Mouse (Mus musculus): Measurements from ENCODE around the gene Cish. TPM values are rescaled to one million over a fixed set of nuclear protein-coding genes. Genes with fewer than 3 reads are reported as not detected.

Gene Cish
- 2.5 and 7.0 TPM in 2 replicates for polyA plus RNA-seq (2011; ENCODE audit: insufficient read depth, insufficient read length, low replicate concordance, missing spikeins)

DNA sequence AAGGTAGTCTGAATTCAATTTTAAA lies at the start of gene Cish:
TSS of gene Cish (plus strand) at position 11 of the 25 bp plus-strand sequence.
- peak within 1 kb of the TSS; percentile 40 for H3K27ac ChIP-seq (ENCODE audit: control insufficient read depth, insufficient read depth, low read depth, low read length, poor library complexity)
- peaks cover 5% of the 10 kb centered on the region for H3K4me1 ChIP-seq (ENCODE audit: control insufficient read depth, insufficient read depth, low read length)
- H3K4me3 ChIP-seq (replicated peaks; ENCODE audit: control insufficient read depth, low read depth, low read length) = peak within 1 kb of the TSS; percentile 82

DNA sequence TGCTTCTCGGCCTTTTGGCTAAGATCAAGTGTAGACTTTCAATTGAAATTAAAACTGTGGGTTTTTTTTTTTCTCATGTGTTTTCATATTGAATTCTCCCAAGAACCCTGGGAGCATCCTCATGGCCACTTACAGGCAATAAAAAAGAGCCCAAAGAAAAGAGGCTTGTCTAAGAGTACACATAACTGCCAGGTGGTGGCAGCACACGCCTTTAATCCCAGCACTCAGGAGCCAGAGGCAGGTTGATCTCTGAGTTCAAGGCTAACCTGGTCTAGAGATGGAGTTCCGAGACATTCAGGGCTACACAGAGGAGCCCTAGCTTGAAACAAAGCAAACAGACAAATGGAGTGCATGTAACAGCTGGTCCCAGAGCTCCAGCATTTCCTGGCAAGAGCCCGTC lies 49.7 kb upstream of the Cish start:
- WGBS = 50% methylated on average over 4 of the region's 4 CpGs
- Histone ChIP-seq H3K4me3 (replicated peaks; ENCODE audit: control insufficient read depth, low read depth, low read length) (no peak overlapping the region), H3K27ac (ENCODE audit: control insufficient read depth, insufficient read depth, low read depth, low read length, poor library complexity) (no peak overlapping the region), H3K4me1 (ENCODE audit: control insufficient read depth, insufficient read depth, low read length) (no peaks in the 10 kb centered on the region)
- TF ChIP-seq POLR2A (IDR thresholded peaks at IDR 0.05; ENCODE audit: borderline replicate concordance, control insufficient read depth, low read depth, low read length) = no peak
- peak; percentile 69 for TF ChIP-seq CTCF (IDR thresholded peaks at IDR 0.05; ENCODE audit: control insufficient read depth, insufficient read depth, low read length)

More for the DNA sequence above, at the start of gene Cish:
- TF ChIP-seq CTCF (IDR thresholded peaks at IDR 0.05; ENCODE audit: control insufficient read depth, insufficient read depth, low read length) (no peak), POLR2A (IDR thresholded peaks at IDR 0.05; ENCODE audit: borderline replicate concordance, control insufficient read depth, low read depth, low read length) (no peak)

DNA sequence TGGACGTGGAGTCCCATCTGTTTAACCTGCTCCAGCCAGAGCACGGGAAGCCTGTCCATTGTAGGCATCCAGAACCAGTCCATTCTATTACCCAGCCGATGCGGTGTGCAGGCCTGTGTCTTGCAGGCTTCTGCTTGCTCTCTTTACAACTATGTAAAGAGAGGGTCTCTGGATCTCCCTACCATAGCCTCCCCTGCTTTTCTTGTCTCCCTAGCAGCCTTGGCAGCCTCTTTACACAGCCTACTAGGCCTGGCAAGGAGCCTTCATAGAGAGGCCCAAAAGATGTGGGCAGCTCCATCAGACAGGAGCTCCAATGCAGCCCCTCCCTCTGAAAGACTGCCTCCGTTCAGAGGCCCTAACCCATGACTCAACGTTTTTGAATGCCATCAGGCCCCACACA lies 46.7 kb upstream of the Cish start:
- H3K27ac ChIP-seq (ENCODE audit: control insufficient read depth, insufficient read depth, low read depth, low read length, poor library complexity) = no peak overlapping the region
- H3K4me3 ChIP-seq (replicated peaks; ENCODE audit: control insufficient read depth, low read depth, low read length) = no peak overlapping the region
- TF ChIP-seq CTCF (IDR thresholded peaks at IDR 0.05; ENCODE audit: control insufficient read depth, insufficient read depth, low read length) = no peak
- TF ChIP-seq POLR2A (IDR thresholded peaks at IDR 0.05; ENCODE audit: borderline replicate concordance, control insufficient read depth, low read depth, low read length) = no peak
- no peaks in the 10 kb centered on the region for H3K4me1 ChIP-seq (ENCODE audit: control insufficient read depth, insufficient read depth, low read length)
- WGBS = 58% methylated on average over 6 of the region's 6 CpGs

DNA sequence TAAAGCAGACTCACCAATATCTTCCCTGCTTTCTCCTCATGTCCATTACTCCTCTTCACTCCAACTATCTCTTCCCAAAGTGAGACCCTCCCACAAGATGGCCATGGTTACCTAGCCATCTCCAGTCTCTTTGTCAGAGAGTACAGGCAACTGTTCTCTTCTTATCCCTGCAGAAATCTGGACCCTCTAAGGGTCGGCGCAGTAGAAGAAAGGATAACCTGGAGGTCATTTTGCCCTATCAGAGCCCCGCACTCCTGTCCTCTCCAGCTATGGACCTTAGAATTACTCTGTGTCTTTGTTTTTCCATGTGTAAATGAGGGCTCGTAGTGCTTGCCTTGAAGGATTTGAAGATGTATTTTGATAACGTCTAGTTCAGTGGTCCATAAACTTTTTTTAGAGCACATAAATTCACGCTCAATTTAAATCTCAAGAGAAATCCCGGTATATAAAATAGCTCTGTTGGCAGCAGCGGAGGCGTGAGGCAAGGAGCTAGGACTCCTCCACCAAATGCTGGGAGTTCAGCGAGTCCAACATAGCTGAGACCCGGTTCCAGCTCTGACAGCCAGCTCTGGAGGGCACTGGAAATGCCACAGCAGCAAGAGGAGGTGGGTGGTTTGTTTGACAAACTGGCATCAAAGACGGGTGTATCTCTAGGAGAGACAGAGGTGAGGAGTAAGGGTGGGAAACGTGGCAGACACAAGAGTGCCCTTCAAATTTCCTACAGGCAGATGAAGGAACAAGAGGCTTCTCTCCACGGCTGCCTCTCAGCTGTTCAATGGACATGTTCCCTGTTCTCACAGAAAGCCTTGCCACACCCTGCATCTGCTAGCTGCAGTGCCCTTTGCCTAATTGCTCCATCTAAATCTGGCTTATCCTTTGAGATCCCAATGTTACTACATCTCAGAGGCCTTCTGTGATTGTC lies 45.1 kb upstream of the Cish start:
- Histone ChIP-seq H3K27ac (ENCODE audit: control insufficient read depth, insufficient read depth, low read depth, low read length, poor library complexity) (no peak overlapping the region), H3K4me1 (ENCODE audit: control insufficient read depth, insufficient read depth, low read length) (no peaks in the 10 kb centered on the region), H3K4me3 (replicated peaks; ENCODE audit: control insufficient read depth, low read depth, low read length) (no peak overlapping the region)
- no peak for TF ChIP-seq POLR2A (IDR thresholded peaks at IDR 0.05; ENCODE audit: borderline replicate concordance, control insufficient read depth, low read depth, low read length)
- TF ChIP-seq CTCF (IDR thresholded peaks at IDR 0.05; ENCODE audit: control insufficient read depth, insufficient read depth, low read length) = no peak
- WGBS = 75% methylated on average over 14 of the region's 14 CpGs

DNA sequence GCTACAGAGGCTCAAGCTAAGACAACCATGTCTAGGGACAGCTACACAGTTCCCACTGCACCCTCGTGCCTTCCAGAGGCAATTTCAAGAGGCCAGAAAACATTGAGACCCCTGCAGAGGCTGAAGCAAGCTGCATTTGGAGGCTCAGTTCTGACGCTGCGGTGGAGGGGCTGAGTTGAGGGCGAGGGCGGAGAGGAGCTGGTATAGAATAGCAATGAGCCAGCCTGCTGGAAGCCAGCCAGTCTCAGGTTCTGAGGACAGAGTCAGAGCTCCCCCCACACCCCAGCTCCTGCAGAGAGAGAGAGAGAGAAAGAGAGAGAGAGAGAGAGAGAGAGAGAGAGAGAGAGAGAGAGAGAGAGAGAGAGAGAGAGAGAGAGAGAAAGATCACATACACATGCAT lies 43.7 kb upstream of the Cish start:
- TF ChIP-seq CTCF (IDR thresholded peaks at IDR 0.05; ENCODE audit: control insufficient read depth, insufficient read depth, low read length) (no peak), POLR2A (IDR thresholded peaks at IDR 0.05; ENCODE audit: borderline replicate concordance, control insufficient read depth, low read depth, low read length) (no peak)
- H3K4me3 ChIP-seq (replicated peaks; ENCODE audit: control insufficient read depth, low read depth, low read length) = no peak overlapping the region
- H3K4me1 ChIP-seq (ENCODE audit: control insufficient read depth, insufficient read depth, low read length) = no peaks in the 10 kb centered on the region
- 54% methylated on average over 5 of the region's 5 CpGs for WGBS
- no peak overlapping the region for H3K27ac ChIP-seq (ENCODE audit: control insufficient read depth, insufficient read depth, low read depth, low read length, poor library complexity)

DNA sequence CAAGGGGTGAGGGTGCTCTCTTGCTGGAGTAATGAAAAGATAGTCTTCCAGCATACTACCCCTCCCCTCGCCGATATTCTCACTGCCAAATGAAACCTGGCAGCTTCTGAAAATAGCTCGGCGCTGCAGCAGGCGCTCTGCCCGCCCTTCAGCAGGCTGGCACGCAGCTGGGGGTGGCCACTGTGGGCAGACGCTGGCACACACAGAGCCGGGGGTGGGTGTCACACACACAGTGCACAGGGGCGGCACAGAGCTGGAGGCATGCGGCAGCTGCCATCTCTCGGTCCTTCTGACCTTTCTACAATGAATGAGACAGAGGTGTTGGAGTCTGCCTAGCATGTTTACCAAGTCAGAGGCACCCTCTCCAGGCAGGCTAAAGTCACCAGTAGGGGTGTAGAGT lies 41.4 kb upstream of the Cish start:
- WGBS = 72% methylated on average over 12 of the region's 12 CpGs
- Histone ChIP-seq H3K4me3 (replicated peaks; ENCODE audit: control insufficient read depth, low read depth, low read length) (no peak overlapping the region), H3K4me1 (ENCODE audit: control insufficient read depth, insufficient read depth, low read length) (no peaks in the 10 kb centered on the region), H3K27ac (ENCODE audit: control insufficient read depth, insufficient read depth, low read depth, low read length, poor library complexity) (no peak overlapping the region)
- TF ChIP-seq CTCF (IDR thresholded peaks at IDR 0.05; ENCODE audit: control insufficient read depth, insufficient read depth, low read length) (no peak), POLR2A (IDR thresholded peaks at IDR 0.05; ENCODE audit: borderline replicate concordance, control insufficient read depth, low read depth, low read length) (no peak)

DNA sequence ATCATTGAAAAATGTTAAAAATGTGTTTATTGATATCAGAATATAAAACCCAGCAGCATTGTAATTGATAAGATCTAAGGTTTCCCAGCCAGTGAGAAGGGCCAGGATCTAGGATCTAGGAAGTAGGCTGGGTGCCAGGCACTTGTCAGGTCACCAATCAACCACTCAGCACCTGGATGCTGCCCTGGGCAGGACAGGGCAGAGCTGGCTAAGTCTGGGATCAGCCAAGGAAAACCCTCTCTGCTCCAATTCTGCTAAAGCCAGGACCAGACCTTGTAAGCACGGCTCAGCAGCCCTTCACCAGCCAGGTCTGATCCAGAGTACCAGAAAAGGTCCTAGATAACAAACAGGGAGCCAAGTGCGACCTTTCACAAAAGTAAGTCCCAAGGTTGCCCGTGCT lies 40.9 kb upstream of the Cish start:
- no peak overlapping the region for H3K27ac ChIP-seq (ENCODE audit: control insufficient read depth, insufficient read depth, low read depth, low read length, poor library complexity)
- TF ChIP-seq POLR2A (IDR thresholded peaks at IDR 0.05; ENCODE audit: borderline replicate concordance, control insufficient read depth, low read depth, low read length) (no peak), CTCF (IDR thresholded peaks at IDR 0.05; ENCODE audit: control insufficient read depth, insufficient read depth, low read length) (no peak)
- no peak overlapping the region for H3K4me3 ChIP-seq (replicated peaks; ENCODE audit: control insufficient read depth, low read depth, low read length)
- H3K4me1 ChIP-seq (ENCODE audit: control insufficient read depth, insufficient read depth, low read length) = no peaks in the 10 kb centered on the region
- 90% methylated on average over 3 of the region's 3 CpGs for WGBS

DNA sequence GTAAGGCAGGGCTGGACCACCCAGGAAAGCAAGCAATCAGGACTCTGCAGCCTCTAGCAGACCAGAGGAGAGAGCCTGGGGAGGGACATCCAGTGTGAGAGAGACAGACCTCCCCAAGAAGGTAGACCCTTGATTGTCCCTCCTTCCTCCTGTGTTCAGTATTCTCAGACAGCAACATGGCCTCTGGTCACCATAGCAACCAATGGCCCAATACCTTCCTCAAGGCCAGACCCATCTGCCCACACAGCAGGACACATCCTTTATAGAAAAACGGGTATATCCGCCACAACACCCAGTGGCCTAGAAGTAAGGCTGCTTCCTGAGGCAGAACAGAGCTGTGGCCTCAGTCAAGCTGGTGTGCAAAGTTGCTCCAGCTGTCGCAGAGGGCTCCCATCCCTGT lies 40.2 kb upstream of the Cish start:
- Histone ChIP-seq H3K4me1 (ENCODE audit: control insufficient read depth, insufficient read depth, low read length) (peaks cover 2% of the 10 kb centered on the region; the same call in 1 of the 2 replicates), H3K4me3 (replicated peaks; ENCODE audit: control insufficient read depth, low read depth, low read length) (no peak overlapping the region), H3K27ac (ENCODE audit: control insufficient read depth, insufficient read depth, low read depth, low read length, poor library complexity) (no peak overlapping the region)
- 79% methylated on average over 3 of the region's 3 CpGs for WGBS
- no peak for TF ChIP-seq CTCF (IDR thresholded peaks at IDR 0.05; ENCODE audit: control insufficient read depth, insufficient read depth, low read length)
- no peak for TF ChIP-seq POLR2A (IDR thresholded peaks at IDR 0.05; ENCODE audit: borderline replicate concordance, control insufficient read depth, low read depth, low read length)

DNA sequence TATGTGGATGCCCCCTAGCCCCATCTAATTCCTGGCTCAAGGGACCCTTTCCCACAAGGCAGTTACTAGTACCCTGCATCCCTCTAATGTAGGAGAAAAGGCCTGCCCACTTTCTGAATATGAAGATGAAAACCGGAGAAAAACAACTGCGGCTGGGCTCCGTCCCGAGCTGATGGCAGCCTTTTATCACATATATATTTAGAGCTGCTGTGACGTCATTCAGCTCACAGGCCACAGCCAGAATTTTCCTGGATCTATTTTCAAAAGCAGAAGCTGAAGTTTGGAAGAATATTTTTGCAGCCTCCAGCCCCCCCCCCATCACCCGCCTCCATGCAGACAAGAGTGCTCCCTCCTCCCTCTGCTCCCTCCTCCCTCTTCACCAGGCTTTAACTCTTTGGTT lies 36.3 kb upstream of the Cish start:
- WGBS = 85% methylated on average over 6 of the region's 6 CpGs
- Histone ChIP-seq H3K27ac (ENCODE audit: control insufficient read depth, insufficient read depth, low read depth, low read length, poor library complexity) (no peak overlapping the region), H3K4me1 (ENCODE audit: control insufficient read depth, insufficient read depth, low read length) (peaks cover 2% of the 10 kb centered on the region)

More for the DNA sequence above, 36.3 kb upstream of the Cish start:
- H3K4me3 ChIP-seq (replicated peaks; ENCODE audit: control insufficient read depth, low read depth, low read length) = no peak overlapping the region
- TF ChIP-seq CTCF (IDR thresholded peaks at IDR 0.05; ENCODE audit: control insufficient read depth, insufficient read depth, low read length) = no peak
- TF ChIP-seq POLR2A (IDR thresholded peaks at IDR 0.05; ENCODE audit: borderline replicate concordance, control insufficient read depth, low read depth, low read length) = no peak

All from bone marrow, adult 2 months (tissue).